Mouse (Mus musculus) adipocyte (in vitro differentiated cells): ENCODE data around the gene Cep104.

Source experiments
- DNase-seq: peaks from one replicate; pipeline ENCODE4 v3.0.0-alpha.2; 2016; ENCODE audit warnings: low spot score

Cep104 gene

GRCm38 (mm10) chr4:153974431-153975291 lies at the start of gene Cep104, which contains the start of gene Dffb:
TSS of gene Cep104 (plus strand) at chr4:153975194.
TSS of gene Dffb (minus strand) at chr4:153975126.
- DNase-seq = peak; percentile 91

GRCm38 (mm10) chr4:153928772-153929299 lies 46.2 kb upstream of the Cep104 start:
- DNase-seq = no peak

GRCm38 (mm10) chr4:153929425-153929824 lies 45.6 kb upstream of the Cep104 start:
- DNase-seq = no peak

GRCm38 (mm10) chr4:153929921-153930320 lies 45.1 kb upstream of the Cep104 start:
- DNase-seq = no peak

GRCm38 (mm10) chr4:153943243-153943642 lies 31.8 kb upstream of the Cep104 start:
- peak; percentile 42 for DNase-seq

- DNase-seq = no peak
Measured at GRCm38 (mm10) chr4:153944261-153944660, 30.7 kb upstream of the Cep104 start.

- no peak for DNase-seq
Measured at GRCm38 (mm10) chr4:153945741-153946140, 29.3 kb upstream of the Cep104 start.

GRCm38 (mm10) chr4:153950372-153950771 lies 24.6 kb upstream of the Cep104 start:
- peak; percentile 52 for DNase-seq

- DNase-seq = no peak
Measured at GRCm38 (mm10) chr4:153951150-153951549, 23.8 kb upstream of the Cep104 start.

GRCm38 (mm10) chr4:153951692-153952091 lies 23.3 kb upstream of the Cep104 start:
- no peak for DNase-seq

GRCm38 (mm10) chr4:153955651-153956050 lies 19.3 kb upstream of the Cep104 start:
- DNase-seq = no peak

GRCm38 (mm10) chr4:153956569-153957405 lies 18.2 kb upstream of the Cep104 start, which contains the start of gene A430005L14Rik:
TSS of gene A430005L14Rik (plus strand) at chr4:153957237.
- peak; percentile 96 for DNase-seq

- peak; percentile 54 for DNase-seq
Measured at GRCm38 (mm10) chr4:153957444-153958250, 17.3 kb upstream of the Cep104 start.

- DNase-seq = no peak
Measured at GRCm38 (mm10) chr4:153962631-153963030, 12.4 kb upstream of the Cep104 start.

- no peak for DNase-seq
Measured at GRCm38 (mm10) chr4:153966651-153967050, 8.3 kb upstream of the Cep104 start.

GRCm38 (mm10) chr4:153967556-153967955 lies 7.4 kb upstream of the Cep104 start:
- DNase-seq = no peak

GRCm38 (mm10) chr4:153968063-153968462 lies 6.9 kb upstream of the Cep104 start:
- DNase-seq = no peak

- DNase-seq = no peak
Measured at GRCm38 (mm10) chr4:153975292-153975662, 283 bp downstream of the Cep104 start.

GRCm38 (mm10) chr4:153975768-153976167 lies 774 bp downstream of the Cep104 start:
- DNase-seq = peak; percentile 33

- no peak for DNase-seq
Measured at GRCm38 (mm10) chr4:153979243-153979642, 4.2 kb downstream of the Cep104 start.

- no peak for DNase-seq
Measured at GRCm38 (mm10) chr4:153980470-153980869, 5.5 kb downstream of the Cep104 start.

GRCm38 (mm10) chr4:153992715-153993114 lies 17.7 kb downstream of the Cep104 start:
- DNase-seq = no peak
